Mouse (Mus musculus): ENCODE measurements at regions not wholly inside any gene's neighbourhood (a gene's known extent, or its start where the extent isn't known, plus 50 kb on each side); places are given as distances from the start of the nearest gene placed in this dataset.

- TF ChIP-seq CTCF (IDR thresholded peaks at IDR 0.05; ENCODE audit: borderline replicate concordance, insufficient read depth, low read depth, low read length) (no peak), POLR2A (IDR thresholded peaks at IDR 0.05; ENCODE audit: borderline replicate concordance, insufficient read depth, low read length) (no peak)
These were observed 342.2 kb upstream of the Zeb2 start for GRCm38 (mm10) chr2:45459410-45459809.
